29 mouse cellular contexts compared by ENCODE assay signal in the genomic region with DNA sequence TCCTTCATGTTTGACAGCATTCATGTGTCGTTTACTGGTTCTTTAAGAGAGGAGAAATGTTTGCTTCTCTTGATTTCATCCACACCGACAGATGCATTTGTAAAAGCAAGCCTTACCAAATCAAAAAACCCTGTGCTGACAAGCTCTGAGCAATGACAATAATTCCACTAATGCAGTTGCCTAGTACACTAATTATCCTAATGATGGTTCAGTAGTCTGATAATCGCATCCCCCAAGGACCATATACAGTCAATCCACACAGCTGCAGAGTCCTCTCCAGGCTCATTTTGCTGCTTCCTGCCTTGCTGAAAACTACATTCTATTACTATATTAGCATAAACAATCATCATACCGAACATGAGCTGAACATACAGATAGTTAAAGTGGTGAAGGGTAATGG.
DNase-seq lines count a peak whose midpoint lies in the region; ATAC-seq lines count a peak whose summit lies in the region.
"Had no signal": no experiment of that assay in that cellular context is flagged by ENCODE, and none has a peak within 500 bp of the region (broad histone marks: within the 10 kb centered on the region; RNA-seq: fewer than 3 reads in every experiment).

No protein-coding gene starts in this region.

- no peaks in the 10 kb centered on the region for H3K36me3 ChIP-seq in neural tube, embryonic 13.5 days
- H3K36me3 ChIP-seq in neural tube, embryonic 15.5 days, result no peaks in the 10 kb centered on the region
- H3K36me3 ChIP-seq in forebrain, embryonic 16.5 days (ENCODE audit: control insufficient read depth, insufficient read depth), result no peaks in the 10 kb centered on the region
- H3K36me3 ChIP-seq: embryonic facial prominence, embryonic 15.5 days; G1E; liver, embryonic 15.5 days; neural tube, embryonic 12.5 days had no signal

- no peak overlapping the region for H3K4me3 ChIP-seq in neural tube, embryonic 13.5 days
- H3K4me3 ChIP-seq in neural tube, embryonic 15.5 days (replicated peaks), result no peak overlapping the region
- H3K4me3 ChIP-seq in forebrain, embryonic 16.5 days (replicated peaks; ENCODE audit: low read length), result no peak overlapping the region
- H3K4me3 ChIP-seq: embryonic facial prominence, embryonic 15.5 days; liver, embryonic 15.5 days; neural tube, embryonic 12.5 days had no signal

- intact Hi-C loops in gastrocnemius, postnatal 36 days (cut with DNase I), result no loop called here

- no peak overlapping the region for H3K4me2 ChIP-seq in neural tube, embryonic 13.5 days
- H3K4me2 ChIP-seq in neural tube, embryonic 15.5 days, result no peak overlapping the region
- H3K4me2 ChIP-seq in forebrain, embryonic 16.5 days (ENCODE audit: low read length), result no peak overlapping the region
- H3K4me2 ChIP-seq: embryonic facial prominence, embryonic 15.5 days; liver, embryonic 15.5 days; neural tube, embryonic 12.5 days had no signal

- H3K27me3 ChIP-seq in neural tube, embryonic 13.5 days, result no peaks in the 10 kb centered on the region
- H3K27me3 ChIP-seq in neural tube, embryonic 15.5 days (replicated peaks), result no peaks in the 10 kb centered on the region
- no peaks in the 10 kb centered on the region for H3K27me3 ChIP-seq in forebrain, embryonic 16.5 days (replicated peaks; ENCODE audit: control insufficient read depth, insufficient read depth, low read length)
- H3K27me3 ChIP-seq: CH12.LX; embryonic facial prominence, embryonic 15.5 days; liver, embryonic 15.5 days; neural tube, embryonic 12.5 days had no signal

- H3K9ac ChIP-seq in neural tube, embryonic 13.5 days, result no peak overlapping the region
- no peak overlapping the region for H3K9ac ChIP-seq in neural tube, embryonic 15.5 days (replicated peaks)
- H3K9ac ChIP-seq in forebrain, embryonic 16.5 days (replicated peaks; ENCODE audit: low read depth, low read length), result no peak overlapping the region
- H3K9ac ChIP-seq: embryonic facial prominence, embryonic 15.5 days; liver, embryonic 15.5 days; neural tube, embryonic 12.5 days had no signal

- 62% methylated on average over 4 of the region's 4 CpGs for WGBS in neural tube, embryonic 13.5 days
- WGBS in neural tube, embryonic 15.5 days, result 65% methylated on average over 4 of the region's 4 CpGs
- WGBS in forebrain, embryonic 16.5 days, result 54% methylated on average over 4 of the region's 4 CpGs

- peaks cover 7% of the 10 kb centered on the region; the same call in 1 of the 2 replicates for H3K9me3 ChIP-seq in neural tube, embryonic 13.5 days
- no peaks in the 10 kb centered on the region for H3K9me3 ChIP-seq in neural tube, embryonic 15.5 days (replicated peaks)
- H3K9me3 ChIP-seq in forebrain, embryonic 16.5 days (ENCODE audit: control insufficient read depth, low read length), result no peaks in the 10 kb centered on the region
- H3K9me3 ChIP-seq: embryonic facial prominence, embryonic 15.5 days; liver, embryonic 15.5 days had no signal

- H3K27ac ChIP-seq in neural tube, embryonic 13.5 days (replicated peaks), result no peak overlapping the region
- no peak overlapping the region for H3K27ac ChIP-seq in neural tube, embryonic 15.5 days (replicated peaks)
- no peak overlapping the region for H3K27ac ChIP-seq in forebrain, embryonic 16.5 days (ENCODE audit: low read length)
- H3K27ac ChIP-seq: embryonic facial prominence, embryonic 15.5 days; liver, embryonic 15.5 days; neural tube, embryonic 12.5 days; stomach, postnatal 0 days had no signal

- H3K4me1 ChIP-seq in neural tube, embryonic 13.5 days (replicated peaks), result no peaks in the 10 kb centered on the region
- H3K4me1 ChIP-seq in neural tube, embryonic 15.5 days, result no peaks in the 10 kb centered on the region
- H3K4me1 ChIP-seq in forebrain, embryonic 16.5 days (replicated peaks; ENCODE audit: control insufficient read depth, insufficient read depth, low read length), result no peaks in the 10 kb centered on the region
- H3K4me1 ChIP-seq: embryonic facial prominence, embryonic 15.5 days; liver, embryonic 15.5 days; neural tube, embryonic 12.5 days had no signal

- ATAC-seq in neural tube, embryonic 13.5 days (ENCODE audit: low read depth), result peak; percentile 74
- no peak for ATAC-seq in neural tube, embryonic 15.5 days (ENCODE audit: low FRiP score)
- ATAC-seq in forebrain, embryonic 16.5 days, result peak; percentile 67; the same call in 1 of the 2 replicates
- ATAC-seq: activated CD4-positive, CD25-positive, alpha-beta regulatory T cell, adult 4 months; inflammation-experienced regulatory T-cells, adult 6 months had no signal

- peak; percentile 23 for DNase-seq in heart, adult 11 months
- DNase-seq in heart, postnatal 4 days, result no peak
- DNase-seq in retina, postnatal 7 days (ENCODE audit: low read depth, low spot score), result peak; percentile 5
- no peak for DNase-seq in gastrocnemius, postnatal 36 days
- DNase-seq: adrenal gland, adult 8-10 months; B cell, adult 2 months; cerebellum, adult 2 months; cerebellum, postnatal 25 days; gastrocnemius, postnatal 10 days; kidney, adult 18-20 months; kidney, postnatal 4 days; layer of hippocampus, adult 9-11 months; left cerebral cortex, postnatal 4 days; liver; lung, postnatal 4 days; right cerebral cortex, postnatal 14 days; thymus, adult 2 months; thymus, postnatal 4 days had no signal

Comparison
In these comparisons a context has a peak if more than half of its experiments do, and no peak if none do; other contexts are left out.
1. DNase-seq: peak in heart, adult 11 months (single experiment) and retina, postnatal 7 days (single experiment); none in heart, postnatal 4 days (single experiment) and gastrocnemius, postnatal 36 days (0 of 2).